Mouse (Mus musculus): ENCODE results near the gene Pcif1. TPM values are rescaled to one million over a fixed set of nuclear protein-coding genes. Genes with fewer than 3 reads are reported as not detected.
A peak's percentile ranks its signal among the peaks of the same experiment; 100 is the strongest.

Gene Pcif1
- total and polyA plus RNA-seq, 3 experiments: 20.8 to 31.8 (median 25.7) TPM

- Histone ChIP-seq H3K4me3 (peak overlapping the region; percentile 47), H3K4me1 (ENCODE audit: control insufficient read depth, insufficient read depth, low read length) (no peaks in the 10 kb centered on the region; the same call in 1 of the 2 replicates), H3K79me2 (replicated peaks; ENCODE audit: control insufficient read depth, insufficient read depth, low read length) (no peaks in the 10 kb centered on the region), H3K36me3 (ENCODE audit: control insufficient read depth, insufficient read depth, low read length) (no peaks in the 10 kb centered on the region), H3K9ac (ENCODE audit: low read depth, low read length) (peak overlapping the region; percentile 16; the same call in 1 of the 2 replicates), H3K27ac (no peak overlapping the region), H3K27me3 (ENCODE audit: control insufficient read depth, insufficient read depth, low read length) (peaks cover 1% of the 10 kb centered on the region; the same call in 1 of the 2 replicates)
- intact Hi-C loops (cut with DNase I): no loop called here
- 8% methylated on average over 39 of the region's 39 CpGs for WGBS
- peak; percentile 57 to 59 for DNase-seq
- TF ChIP-seq POLR2A (IDR thresholded peaks at IDR 0.05; ENCODE audit: insufficient read depth, low read depth, low read length) (no peak), CTCF (IDR thresholded peaks at IDR 0.05) (no peak), EP300 (IDR thresholded peaks at IDR 0.05; ENCODE audit: insufficient read depth, low read depth, low read length) (no peak)
Observed at GRCm38 (mm10) chr2:164938146-164939091, 59.3 kb downstream of the Pcif1 start.

- WGBS: 4% methylated on average over 11 of the region's 11 CpGs
- H3K4me3 ChIP-seq: peak overlapping the region; percentile 47
- TF ChIP-seq POLR2A (IDR thresholded peaks at IDR 0.05; ENCODE audit: insufficient read depth, low read depth, low read length): no peak
- no peak for TF ChIP-seq CTCF (IDR thresholded peaks at IDR 0.05)
- no peak for TF ChIP-seq EP300 (IDR thresholded peaks at IDR 0.05; ENCODE audit: insufficient read depth, low read depth, low read length)
- no peak overlapping the region for H3K9ac ChIP-seq (ENCODE audit: low read depth, low read length)
- peaks cover 1% of the 10 kb centered on the region; the same call in 1 of the 2 replicates for H3K27me3 ChIP-seq (ENCODE audit: control insufficient read depth, insufficient read depth, low read length)
- intact Hi-C loops (cut with DNase I): no loop called here
- H3K79me2 ChIP-seq (replicated peaks; ENCODE audit: control insufficient read depth, insufficient read depth, low read length): no peaks in the 10 kb centered on the region
- H3K4me1 ChIP-seq (ENCODE audit: control insufficient read depth, insufficient read depth, low read length): no peaks in the 10 kb centered on the region; the same call in 1 of the 2 replicates
- H3K27ac ChIP-seq: no peak overlapping the region
- H3K36me3 ChIP-seq (ENCODE audit: control insufficient read depth, insufficient read depth, low read length): no peaks in the 10 kb centered on the region
- DNase-seq: no peak
Observed at GRCm38 (mm10) chr2:164939106-164939505, 60.0 kb downstream of the Pcif1 start.

GRCm38 (mm10) chr2:164940140-164940830, 61.2 kb downstream of the Pcif1 start, which contains the start of gene Mmp9:
Gene Mmp9 (plus strand): TSS chr2:164940780.
- Histone ChIP-seq H3K9ac (ENCODE audit: low read depth, low read length) (no peak within 1 kb of the TSS), H3K4me1 (ENCODE audit: control insufficient read depth, insufficient read depth, low read length) (no peaks in the 10 kb centered on the region; the same call in 1 of the 2 replicates), H3K79me2 (replicated peaks; ENCODE audit: control insufficient read depth, insufficient read depth, low read length) (no peaks in the 10 kb centered on the region), H3K36me3 (ENCODE audit: control insufficient read depth, insufficient read depth, low read length) (no peaks in the 10 kb centered on the region), H3K27ac (no peak within 1 kb of the TSS), H3K4me3 (no peak within 1 kb of the TSS), H3K27me3 (ENCODE audit: control insufficient read depth, insufficient read depth, low read length) (peaks cover 1% of the 10 kb centered on the region; the same call in 1 of the 2 replicates)
- intact Hi-C loops (cut with DNase I): no loop called here
- no peak for DNase-seq
- TF ChIP-seq POLR2A (IDR thresholded peaks at IDR 0.05; ENCODE audit: insufficient read depth, low read depth, low read length) (no peak), EP300 (IDR thresholded peaks at IDR 0.05; ENCODE audit: insufficient read depth, low read depth, low read length) (no peak), CTCF (IDR thresholded peaks at IDR 0.05) (no peak)
- WGBS: 32% methylated on average over 10 of the region's 10 CpGs

- H3K9ac ChIP-seq (ENCODE audit: low read depth, low read length): no peak overlapping the region
- intact Hi-C loops (cut with DNase I): no loop called here
- DNase-seq: peak in 1 of 2 experiments; percentile 57
- H3K36me3 ChIP-seq (ENCODE audit: control insufficient read depth, insufficient read depth, low read length): no peaks in the 10 kb centered on the region
- WGBS: 24% methylated on average over 5 of the region's 5 CpGs
- H3K27me3 ChIP-seq (ENCODE audit: control insufficient read depth, insufficient read depth, low read length): peaks cover 3% of the 10 kb centered on the region; the same call in 1 of the 2 replicates
- no peak overlapping the region for H3K27ac ChIP-seq
- no peaks in the 10 kb centered on the region; the same call in 1 of the 2 replicates for H3K4me1 ChIP-seq (ENCODE audit: control insufficient read depth, insufficient read depth, low read length)
- H3K4me3 ChIP-seq: no peak overlapping the region
- no peaks in the 10 kb centered on the region for H3K79me2 ChIP-seq (replicated peaks; ENCODE audit: control insufficient read depth, insufficient read depth, low read length)
- TF ChIP-seq CTCF (IDR thresholded peaks at IDR 0.05): no peak
- no peak for TF ChIP-seq POLR2A (IDR thresholded peaks at IDR 0.05; ENCODE audit: insufficient read depth, low read depth, low read length)
- no peak for TF ChIP-seq EP300 (IDR thresholded peaks at IDR 0.05; ENCODE audit: insufficient read depth, low read depth, low read length)
Observed at GRCm38 (mm10) chr2:164942692-164943290, 63.7 kb downstream of the Pcif1 start.

Other genes with a start within 250 kb of the Pcif1 start
- gene Wfdc16, start 240.5 kb upstream of the Pcif1 start, total RNA-seq (2021): not detected
- gene Wfdc16, start 240.5 kb upstream of the Pcif1 start, polyA plus RNA-seq (2012; rRNA removed): not detected in 2 replicates
- gene Wfdc10, start 223.3 kb upstream of the Pcif1 start, total RNA-seq (2021): not detected
- not detected in 2 replicates for gene Wfdc10, start 223.3 kb upstream of the Pcif1 start, polyA plus RNA-seq (2012; rRNA removed)
- not detected for gene Wfdc9, start 222.7 kb upstream of the Pcif1 start, total RNA-seq (2021)
- gene Wfdc9, start 222.7 kb upstream of the Pcif1 start, polyA plus RNA-seq (2012; rRNA removed): not detected in 2 replicates
- not detected for gene Wfdc11, start 205.2 kb upstream of the Pcif1 start, total RNA-seq (2021)
- not detected in 2 replicates for gene Wfdc11, start 205.2 kb upstream of the Pcif1 start, polyA plus RNA-seq (2012; rRNA removed)
- not detected for gene Wfdc13, start 194.2 kb upstream of the Pcif1 start, total RNA-seq (2021)
- gene Wfdc13, start 194.2 kb upstream of the Pcif1 start, polyA plus RNA-seq (2012; rRNA removed): 0.25 TPM in 1 of 2 replicates, not detected in the other
- not detected for gene Spint4, start 180.8 kb upstream of the Pcif1 start, total RNA-seq (2021)
- gene Spint4, start 180.8 kb upstream of the Pcif1 start, polyA plus RNA-seq (2012; rRNA removed): not detected in 2 replicates
- not detected for gene Spint5, start 164.0 kb upstream of the Pcif1 start, total RNA-seq (2021)
- not detected in 2 replicates for gene Spint5, start 164.0 kb upstream of the Pcif1 start, polyA plus RNA-seq (2012; rRNA removed)
- not detected for gene Wfdc3, start 133.4 kb upstream of the Pcif1 start, total RNA-seq (2021)
- 0.31 and 0.50 TPM in 2 replicates for gene Wfdc3, start 133.4 kb upstream of the Pcif1 start, polyA plus RNA-seq (2012; rRNA removed)
- gene Dnttip1, start 133.3 kb upstream of the Pcif1 start, total RNA-seq (2021): 10 to 100 TPM; 21.8 to 21.9 TPM
- gene Dnttip1, start 133.3 kb upstream of the Pcif1 start, polyA plus RNA-seq (2012; rRNA removed): 15.0 and 15.9 TPM in 2 replicates
- gene Ube2c, start 109.4 kb upstream of the Pcif1 start, total RNA-seq (2021): 1 to 10 TPM; 1.5 to 4.2 TPM
- gene Ube2c, start 109.4 kb upstream of the Pcif1 start, polyA plus RNA-seq (2012; rRNA removed): 3.0 and 7.3 TPM in 2 replicates
- gene Tnnc2, start 99.3 kb upstream of the Pcif1 start, total RNA-seq (2021): under 1 TPM in 1 of 2 experiments, not detected in 1; 0.50 TPM
- gene Tnnc2, start 99.3 kb upstream of the Pcif1 start, polyA plus RNA-seq (2012; rRNA removed): not detected in 2 replicates
- gene Snx21, start 93.5 kb upstream of the Pcif1 start, total RNA-seq (2021): 10 to 100 TPM; 21.2 to 30.3 TPM
- 24.7 and 29.0 TPM in 2 replicates for gene Snx21, start 93.5 kb upstream of the Pcif1 start, polyA plus RNA-seq (2012; rRNA removed)
- gene Acot8, start 74.4 kb upstream of the Pcif1 start, total RNA-seq (2021): 10 to 100 TPM; 13.3 to 14.0 TPM
- gene Acot8, start 74.4 kb upstream of the Pcif1 start, polyA plus RNA-seq (2012; rRNA removed): 17.0 and 19.1 TPM in 2 replicates
- 1 to 10 TPM; 1.7 to 2.1 TPM for gene Zswim3, start 74.2 kb upstream of the Pcif1 start, total RNA-seq (2021)
- gene Zswim3, start 74.2 kb upstream of the Pcif1 start, polyA plus RNA-seq (2012; rRNA removed): 2.1 and 2.8 TPM in 2 replicates
- 1 to 10 TPM; 4.5 to 5.3 TPM for gene Zswim1, start 56.6 kb upstream of the Pcif1 start, total RNA-seq (2021)
- gene Zswim1, start 56.6 kb upstream of the Pcif1 start, polyA plus RNA-seq (2012; rRNA removed): 5.1 and 6.4 TPM in 2 replicates
- gene Spata25, start 50.8 kb upstream of the Pcif1 start, total RNA-seq (2021): under 1 TPM; 0.60 to 0.68 TPM
- gene Spata25, start 50.8 kb upstream of the Pcif1 start, polyA plus RNA-seq (2012; rRNA removed): 0.23 TPM in 1 of 2 replicates, not detected in the other
- gene Ctsa, start 46.4 kb upstream of the Pcif1 start, total RNA-seq (2021): 10 to 100 TPM; 94.3 to 99.8 TPM
- gene Ctsa, start 46.4 kb upstream of the Pcif1 start, polyA plus RNA-seq (2012; rRNA removed): 200 and 232 TPM in 2 replicates
- gene Neurl2, start 45.8 kb upstream of the Pcif1 start, total RNA-seq (2021): 10 to 100 TPM; 47.2 to 49.2 TPM
- 54.2 and 54.8 TPM in 2 replicates for gene Neurl2, start 45.8 kb upstream of the Pcif1 start, polyA plus RNA-seq (2012; rRNA removed)
- gene Pltp, start 21.6 kb upstream of the Pcif1 start, total RNA-seq (2021): 10 to 100 TPM; 33.8 to 36.1 TPM
- 57.4 and 71.2 TPM in 2 replicates for gene Pltp, start 21.6 kb upstream of the Pcif1 start, polyA plus RNA-seq (2012; rRNA removed)
- gene Zfp335, start 32.5 kb downstream of the Pcif1 start, total RNA-seq (2021): 1 to 10 TPM; 8.0 to 8.2 TPM
- gene Zfp335, start 32.5 kb downstream of the Pcif1 start, polyA plus RNA-seq (2012; rRNA removed): 14.0 and 14.3 TPM in 2 replicates
- gene Mmp9, start 61.5 kb downstream of the Pcif1 start, total RNA-seq (2021): under 1 TPM; 0.93 to 0.99 TPM
- 3.5 and 5.1 TPM in 2 replicates for gene Mmp9, start 61.5 kb downstream of the Pcif1 start, polyA plus RNA-seq (2012; rRNA removed)
- gene Slc12a5, start 81.5 kb downstream of the Pcif1 start, total RNA-seq (2021): 1 to 10 TPM; 2.2 to 2.3 TPM
- 1.5 TPM in 2 replicates for gene Slc12a5, start 81.5 kb downstream of the Pcif1 start, polyA plus RNA-seq (2012; rRNA removed)
- 10 to 100 TPM; 18.6 to 20.6 TPM for gene Ncoa5, start 155.6 kb downstream of the Pcif1 start, total RNA-seq (2021)
- 16.4 and 21.2 TPM in 2 replicates for gene Ncoa5, start 155.6 kb downstream of the Pcif1 start, polyA plus RNA-seq (2012; rRNA removed)
- gene Cd40, start 176.3 kb downstream of the Pcif1 start, total RNA-seq (2021): 1 to 10 TPM; 2.0 to 2.2 TPM
- 4.6 and 7.1 TPM in 2 replicates for gene Cd40, start 176.3 kb downstream of the Pcif1 start, polyA plus RNA-seq (2012; rRNA removed)
- gene 1700025C18Rik, start 211.4 kb downstream of the Pcif1 start, total RNA-seq (2021): not detected
- not detected in 2 replicates for gene 1700025C18Rik, start 211.4 kb downstream of the Pcif1 start, polyA plus RNA-seq (2012; rRNA removed)

Data from heart, adult 2 months (tissue).